Mouse (Mus musculus) heart, adult 18-20 months (tissue): ENCODE measurements around the gene Gm5127. TPM values are rescaled to one million over a fixed set of nuclear protein-coding genes. Genes with fewer than 3 reads are reported as not detected.

ENCODE experiments used
- DNase-seq, 2 experiments: peaks; one replicate each; pipeline ENCODE4 v3.0.0; 2021 to 2022; ENCODE audit warnings: mixed read lengths in 1 of 2
- long read RNA-seq, 2 experiments: library from polyadenylated mRNA; stranded (forward); transcript quantifications; one replicate each; pipeline ENCODE4 v2.0.0; 2021
- total RNA-seq, 2 experiments: library from RNA; stranded (reverse); gene quantifications; 2 replicates each; pipeline ENCODE4 v1.2.3; 2021

Gm5127 gene
- total RNA-seq = not detected
- long read RNA-seq, experiment 1 = 0 reads
- long read RNA-seq, experiment 2 = 0 reads

DNA sequence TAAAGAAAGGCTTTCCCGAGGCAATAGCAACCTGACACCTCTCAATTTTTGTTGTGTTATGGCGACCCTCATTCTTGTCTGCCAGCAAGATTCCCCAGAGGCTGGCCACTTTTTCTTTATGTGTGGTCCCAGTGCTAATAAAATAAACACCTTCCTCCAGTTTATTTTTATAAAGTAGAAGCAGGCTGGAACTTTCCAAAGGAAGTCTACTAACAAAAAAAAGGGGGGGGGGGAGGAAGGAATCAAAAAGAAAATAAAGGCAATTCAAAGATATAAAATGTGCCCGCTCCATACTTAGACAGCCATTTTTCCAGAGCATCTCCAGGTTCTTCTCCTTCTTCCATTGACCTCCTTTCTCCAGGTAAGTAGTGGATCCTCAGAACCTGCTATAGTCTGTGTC, at the start of gene Gm5127:
Gm5127 (plus strand) TSS at position 301 of the 400 bp plus-strand sequence.
- no peak for DNase-seq

- DNase-seq = no peak
Measured at GRCm38 (mm10) chrX:106536359-106536758, 46.6 kb upstream of the Gm5127 start.

GRCm38 (mm10) chrX:106555457-106555856, 27.5 kb upstream of the Gm5127 start:
- no peak for DNase-seq

DNA sequence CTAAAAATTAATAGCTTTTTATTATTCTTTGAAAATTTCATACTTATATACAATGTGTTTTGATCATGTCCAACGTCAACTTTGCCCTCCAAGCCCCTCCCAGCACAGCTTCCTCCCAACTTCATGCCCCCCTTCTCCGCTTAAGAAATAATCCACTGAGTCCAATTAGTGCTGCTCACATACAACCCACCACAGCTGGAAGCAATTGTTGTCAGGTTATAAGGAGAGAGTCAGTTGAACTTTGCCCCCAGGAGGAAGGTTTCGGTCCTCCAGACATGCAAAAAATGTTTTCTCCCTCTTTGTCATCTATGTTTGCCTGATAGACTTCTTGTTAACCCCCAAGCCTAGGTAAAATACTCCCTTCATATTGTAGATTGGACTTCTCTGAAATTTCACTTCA, 4.0 kb upstream of the Gm5127 start:
- no peak for DNase-seq

DNA sequence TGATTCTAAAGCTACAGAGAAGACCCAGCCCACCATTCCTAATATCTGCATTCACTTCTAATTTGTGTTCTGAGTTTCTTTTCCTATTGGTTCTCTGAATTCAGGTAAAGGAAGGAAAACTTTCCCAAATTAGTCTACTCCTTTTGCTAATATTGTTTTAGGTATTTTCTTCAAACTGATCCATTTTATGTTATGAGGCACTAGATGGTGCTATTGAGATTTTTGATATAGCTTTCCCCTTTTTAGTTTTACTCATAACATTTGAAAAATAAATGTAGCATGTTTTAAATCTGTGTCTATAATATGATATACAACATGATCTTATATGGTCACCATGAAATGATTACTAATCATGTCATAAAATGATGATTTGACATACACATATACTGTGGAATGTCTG, 2.6 kb upstream of the Gm5127 start:
- no peak for DNase-seq

DNA sequence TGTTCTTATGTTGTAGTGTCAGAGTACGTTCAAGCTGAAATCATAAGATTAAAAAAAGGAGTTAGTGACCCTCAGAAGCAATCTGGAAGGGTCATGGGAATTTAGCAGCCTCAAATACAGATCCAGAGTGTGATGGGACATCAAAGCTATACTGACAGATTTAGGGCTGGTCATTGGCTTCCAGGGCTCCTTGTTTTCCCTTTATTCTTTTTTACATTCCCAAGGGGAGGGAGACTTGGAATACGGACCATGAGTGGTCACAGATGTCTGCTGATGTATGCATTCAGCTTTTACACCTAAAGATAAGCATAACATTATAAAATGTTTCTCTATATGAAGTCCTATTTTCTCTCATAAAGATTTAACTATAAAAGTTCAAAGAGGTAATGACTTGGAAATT, 789 bp upstream of the Gm5127 start:
- DNase-seq = no peak

DNA sequence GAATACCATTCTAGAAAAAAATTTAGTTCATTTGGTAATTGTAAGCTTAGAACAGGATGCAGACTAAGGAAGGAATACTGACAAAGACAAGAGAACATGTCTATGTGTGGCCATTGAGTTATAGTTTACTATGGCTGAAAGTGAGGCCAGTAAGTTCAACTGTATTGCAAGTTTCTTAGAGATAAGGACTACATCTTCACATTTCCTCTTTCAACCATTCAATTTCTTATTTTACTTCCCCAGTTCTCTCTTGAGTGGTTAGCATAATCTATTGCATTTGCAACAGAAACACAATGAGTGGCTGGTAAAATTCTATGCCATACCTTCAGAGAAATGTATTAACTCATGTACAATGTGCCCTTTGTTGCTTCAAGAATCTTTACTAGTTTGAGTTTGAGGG, 10.9 kb downstream of the Gm5127 start:
- DNase-seq = no peak

DNA sequence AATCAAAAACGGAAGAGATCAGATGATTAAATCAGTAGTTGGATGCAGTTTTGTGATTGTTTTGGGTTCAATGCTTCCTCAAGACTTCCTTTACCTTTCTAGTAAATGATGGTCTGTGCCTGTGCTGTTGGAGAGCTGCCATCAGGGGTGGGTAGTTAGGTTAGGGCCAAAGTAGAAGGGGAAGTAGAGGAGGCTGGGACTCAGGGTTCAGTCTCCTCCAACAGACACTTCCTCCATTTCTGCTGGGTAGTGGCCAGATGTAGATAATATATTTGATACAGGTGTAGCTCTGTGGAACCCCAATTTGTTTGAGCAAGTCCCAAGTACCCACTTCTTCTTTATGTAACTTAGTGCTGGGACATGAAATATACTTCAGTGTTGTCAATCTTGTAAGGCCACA, 12.9 kb downstream of the Gm5127 start:
- DNase-seq = peak; percentile 10 to 22

DNA sequence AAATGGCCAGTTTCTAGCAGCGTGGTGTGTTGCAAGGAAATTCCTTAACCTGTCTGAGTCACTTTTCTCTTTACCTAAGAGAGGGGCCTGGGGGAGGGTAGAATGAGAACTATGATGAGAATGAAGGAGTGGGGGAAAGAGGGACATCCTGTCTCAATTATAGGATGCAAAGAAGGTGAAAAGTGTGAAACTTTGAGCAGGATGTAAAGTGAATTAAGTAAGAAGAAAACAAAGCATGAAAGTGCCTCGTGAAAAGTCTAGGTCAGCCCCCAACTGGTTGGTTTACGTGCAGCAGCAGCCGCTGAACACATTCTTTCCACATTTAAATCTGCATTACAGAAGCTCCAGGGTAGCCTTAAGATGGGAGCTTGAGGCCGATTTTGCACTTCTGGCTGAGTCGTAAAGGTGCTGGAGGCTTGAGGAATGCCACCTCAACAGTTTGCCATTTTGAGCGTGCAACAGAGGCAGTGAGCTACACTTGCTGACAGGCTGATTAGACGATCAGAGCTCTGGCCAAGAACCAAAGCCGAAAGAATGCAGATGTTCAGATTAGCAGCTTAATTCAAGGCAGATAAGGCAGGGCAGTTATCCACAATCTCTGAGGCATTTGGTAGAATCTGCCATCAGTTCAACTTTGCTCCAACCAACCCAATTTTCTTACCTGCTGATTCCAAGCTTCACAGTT, 19.7 kb downstream of the Gm5127 start:
- DNase-seq = peak in 1 of 2 experiments; percentile 9

DNA sequence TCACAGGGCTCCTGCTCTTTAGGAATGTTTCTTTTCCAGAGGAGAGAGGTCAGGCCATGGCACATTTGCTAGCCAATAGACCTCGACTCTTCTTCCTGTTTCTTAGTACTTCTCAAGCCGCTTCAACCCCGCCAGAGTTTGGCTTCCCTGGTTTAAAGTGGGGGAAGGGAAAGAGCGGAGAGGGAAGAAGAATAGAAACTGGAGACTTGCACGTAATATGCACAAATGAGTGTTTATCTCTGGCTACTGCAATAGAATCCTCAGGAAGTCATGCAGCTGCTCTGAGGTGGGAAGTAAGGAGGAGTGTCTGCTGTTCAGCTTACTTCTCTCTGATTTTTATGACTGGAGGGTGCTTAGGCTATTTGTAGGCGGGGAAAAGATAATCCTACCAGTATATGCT, 20.4 kb downstream of the Gm5127 start, which contains the start of gene Cysltr1:
Cysltr1 (minus strand) TSS at position 294 of the 400 bp plus-strand sequence.
- peak; percentile 31 to 43 for DNase-seq

DNA sequence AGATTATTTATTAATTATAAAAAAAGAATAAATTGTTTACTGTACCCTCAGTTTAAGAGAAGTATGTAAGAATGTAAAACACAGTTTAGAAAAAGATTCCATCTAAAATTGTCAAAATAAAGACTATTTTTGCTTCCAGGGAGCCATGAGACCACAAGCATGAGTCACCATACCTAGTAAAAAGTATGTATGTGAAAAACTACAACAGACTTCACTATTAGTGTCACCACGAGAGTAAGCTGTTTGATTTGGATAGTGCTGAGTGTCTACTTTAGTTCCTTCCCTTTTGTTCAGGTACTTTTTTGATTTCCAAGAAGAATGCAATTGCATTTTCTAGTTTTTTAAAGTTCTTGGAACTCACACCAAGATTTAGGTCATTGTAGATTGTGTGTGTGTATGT, 39.5 kb downstream of the Gm5127 start:
- no peak for DNase-seq

GRCm38 (mm10) chrX:106623667-106624066, 40.7 kb downstream of the Gm5127 start:
- no peak for DNase-seq

DNA sequence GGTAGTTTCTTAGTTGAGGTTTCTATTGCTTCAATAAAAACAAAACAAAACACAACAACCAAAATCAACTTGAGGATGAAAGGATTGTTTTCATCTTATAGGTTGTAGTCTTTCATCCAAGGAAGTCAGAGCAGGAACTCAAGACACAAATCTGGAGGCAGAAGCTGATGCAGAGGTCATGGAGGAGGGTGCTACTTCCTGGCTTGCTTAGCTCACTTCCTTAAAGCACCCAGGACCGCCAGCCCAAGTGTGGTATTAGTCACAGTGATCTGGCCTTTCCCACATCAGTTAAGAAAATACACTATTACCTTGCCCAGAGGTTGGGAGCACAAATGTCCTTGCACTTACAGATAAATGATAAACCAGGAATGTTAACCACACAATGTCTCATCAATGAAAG, 45.5 kb downstream of the Gm5127 start:
- DNase-seq = no peak

DNA sequence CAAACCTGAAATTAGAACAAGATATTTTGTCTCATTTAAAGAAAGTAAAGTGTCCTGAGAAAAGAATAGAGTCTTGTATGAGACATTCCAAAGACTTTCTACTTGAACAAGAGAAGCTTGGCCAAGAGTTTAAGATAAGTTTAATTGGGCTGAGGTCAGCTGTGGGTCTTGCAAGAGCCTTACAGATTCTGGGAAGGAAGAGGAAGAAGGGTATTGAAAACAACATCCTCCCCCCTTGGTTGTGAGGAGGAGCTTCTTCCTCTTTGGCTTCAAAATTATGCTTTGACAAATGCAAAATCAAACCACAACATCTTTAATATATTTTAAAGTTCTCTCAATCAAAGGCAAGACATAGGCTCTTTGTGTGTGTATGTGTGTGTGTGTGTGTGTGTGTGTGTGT, 50.6 kb downstream of the Gm5127 start:
- DNase-seq = no peak

DNA sequence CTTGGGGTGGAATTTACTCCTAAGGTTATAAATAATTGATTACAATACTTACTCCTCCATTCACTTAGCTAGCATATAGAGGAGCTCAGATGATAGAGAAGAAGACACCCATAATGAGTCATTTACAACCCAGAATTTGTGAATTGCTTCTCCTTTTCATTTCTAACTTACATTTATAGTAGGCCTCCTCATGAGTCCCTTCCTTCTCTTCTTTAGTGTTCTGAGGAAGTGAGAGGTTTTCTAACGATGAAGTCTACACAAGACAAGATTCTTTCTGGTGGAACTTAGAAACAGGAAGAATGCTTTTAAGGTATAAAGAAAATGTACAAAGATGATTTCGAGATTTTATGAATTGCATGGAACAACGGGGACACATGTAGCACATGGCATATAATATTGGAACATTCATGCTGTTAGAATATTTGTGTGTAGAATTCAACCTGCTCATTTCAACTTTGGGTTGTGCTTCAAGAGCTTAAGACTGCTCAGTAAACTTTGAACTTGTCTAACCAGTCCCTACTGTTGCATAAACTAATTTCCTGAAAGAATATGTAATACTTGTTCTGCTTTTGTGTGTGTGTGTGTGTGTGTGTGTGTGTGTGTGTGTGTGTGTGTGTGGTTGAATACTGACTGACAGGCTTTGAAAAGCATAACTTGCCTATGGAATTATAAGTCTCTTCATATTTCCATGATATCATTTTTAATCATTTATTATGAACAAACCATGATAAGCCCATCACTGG, 52.0 kb downstream of the Gm5127 start:
- DNase-seq = no peak

DNA sequence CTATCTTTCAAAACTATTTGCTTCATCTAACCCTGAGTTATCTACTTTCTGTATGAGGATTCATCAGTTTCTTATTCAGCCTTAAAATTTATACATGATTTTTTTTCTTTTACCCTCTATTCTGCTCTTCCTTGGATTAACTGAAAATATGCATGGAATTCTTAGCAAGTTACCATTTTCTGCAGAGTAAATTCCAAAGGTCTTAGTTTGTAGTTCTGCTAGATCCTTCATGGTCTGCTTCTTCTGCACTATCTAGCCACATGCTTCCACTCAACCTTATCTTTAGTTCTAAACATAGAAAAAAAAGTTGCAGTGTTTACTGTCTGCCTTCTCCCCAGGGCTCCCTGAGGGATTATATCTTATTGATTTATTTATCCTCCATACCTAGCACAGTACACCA, 79.1 kb downstream of the Gm5127 start:
- no peak for DNase-seq

- no peak for DNase-seq
Measured at GRCm38 (mm10) chrX:106704590-106704989, 121.6 kb downstream of the Gm5127 start.

DNA sequence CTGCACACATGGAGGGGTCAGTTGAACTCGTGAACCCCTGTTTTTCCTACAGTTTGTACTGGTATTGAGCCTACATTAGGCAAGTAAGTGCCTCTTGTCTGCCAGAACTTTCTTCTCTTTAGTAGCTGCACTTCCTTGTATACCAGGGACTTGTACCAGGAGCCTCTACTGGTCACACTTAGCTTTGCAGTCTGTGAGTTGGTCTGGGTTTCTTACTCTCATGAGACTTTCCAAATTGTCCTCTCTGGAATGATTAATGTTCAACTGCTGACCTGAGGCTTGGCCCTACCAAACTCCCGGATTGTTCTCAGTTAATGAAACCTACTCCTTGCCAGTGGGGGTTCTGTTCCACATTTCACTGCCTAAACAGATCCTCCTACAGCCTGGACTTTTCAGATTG, 134.2 kb downstream of the Gm5127 start:
- DNase-seq = peak; percentile 3 to 9

- DNase-seq = peak in 1 of 2 experiments; percentile 0
Measured at GRCm38 (mm10) chrX:106742241-106742640, 159.3 kb downstream of the Gm5127 start.

GRCm38 (mm10) chrX:106755272-106755671, 172.3 kb downstream of the Gm5127 start:
- no peak for DNase-seq
